Mouse (Mus musculus): ENCODE measurements at regions not wholly inside any gene's neighbourhood (a gene's known extent, or its start where the extent isn't known, plus 50 kb on each side); places are given as distances from the start of the nearest gene placed in this dataset.

DNA sequence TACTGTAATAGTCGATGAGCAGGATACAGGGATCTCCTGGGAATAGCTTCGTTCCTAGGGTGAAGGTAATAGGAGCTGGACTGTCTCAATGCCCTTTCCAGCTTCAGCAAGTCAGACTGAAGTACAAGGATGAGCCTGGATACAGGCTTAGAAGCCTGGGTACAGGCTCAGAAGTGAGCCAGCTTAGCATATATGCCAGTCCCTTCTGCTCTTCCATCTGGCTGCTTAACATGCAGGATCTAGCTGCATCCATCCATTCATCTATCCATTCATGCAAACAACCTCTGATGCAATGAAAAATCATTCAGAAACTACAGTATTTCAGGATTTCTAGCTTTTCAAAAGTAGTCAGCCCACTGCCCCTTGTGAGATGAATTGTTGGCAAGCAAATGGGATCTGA is 183.5 kb upstream of the Stt3b start:
- TF ChIP-seq CTCF (IDR thresholded peaks at IDR 0.05) (no peak), EP300 (IDR thresholded peaks at IDR 0.05) (no peak)

All from lung, postnatal 0 days (tissue).